Mouse (Mus musculus): Measurements from ENCODE around the gene Prmt1.

Gene Prmt1

GRCm38 (mm10) chr7:44938680-44939079 lies 47.7 kb downstream of the Prmt1 start:
- no peak for DNase-seq

- DNase-seq: peak; percentile 99
These were observed 56.9 kb downstream of the Prmt1 start, which contains the start of gene Ap2a1 for GRCm38 (mm10) chr7:44929204-44930151. Gene Ap2a1 (minus strand): TSS chr7:44929496.

GRCm38 (mm10) chr7:44928570-44928969 lies 57.8 kb downstream of the Prmt1 start:
- DNase-seq: no peak
